11 mouse cellular contexts compared by ENCODE assay signal in genomic region chr3:9605784-9606706, GRCm38 (mm10). TPM values are rescaled to one million over a fixed set of nuclear protein-coding genes. Genes with fewer than 3 reads are reported as not detected.
DNase-seq lines count a peak whose midpoint lies in the region; ATAC-seq and TF ChIP-seq lines count a peak whose summit lies in the region.
"Had no signal": no experiment of that assay in that cellular context is flagged by ENCODE, and none has a peak within 500 bp of the region (broad histone marks: within the 10 kb centered on the region; RNA-seq: fewer than 3 reads in every experiment).

No protein-coding gene starts in this region.

- no peak overlapping the region for H3K4me3 ChIP-seq in stomach, embryonic 16.5 days (replicated peaks; ENCODE audit: low read length)
- no peak overlapping the region for H3K4me3 ChIP-seq in stomach, postnatal 0 days (ENCODE audit: low read depth, low read length)
- no peak overlapping the region for H3K4me3 ChIP-seq in macrophage (ENCODE audit: inconsistent target)
- H3K4me3 ChIP-seq: forebrain, embryonic 10.5 days had no signal

- no peak for TF ChIP-seq CTCF in stomach, postnatal 0 days (IDR thresholded peaks at IDR 0.05; ENCODE audit: low read depth)

- H3K4me2 ChIP-seq in stomach, embryonic 16.5 days (ENCODE audit: low read depth, low read length), result no peak overlapping the region
- no peak overlapping the region for H3K4me2 ChIP-seq in stomach, postnatal 0 days (replicated peaks; ENCODE audit: low read depth)

- WGBS in stomach, embryonic 16.5 days, result 58% methylated on average over 11 of the region's 11 CpGs
- 55% methylated on average over 11 of the region's 11 CpGs for WGBS in stomach, postnatal 0 days
- WGBS in macrophage (ENCODE audit: missing documents), result 68% methylated on average over 10 of the region's 11 CpGs

- peaks cover 38% of the 10 kb centered on the region for H3K4me1 ChIP-seq in stomach, embryonic 16.5 days (ENCODE audit: control insufficient read depth, insufficient read depth, low read length)
- H3K4me1 ChIP-seq in stomach, postnatal 0 days (replicated peaks; ENCODE audit: control insufficient read depth, insufficient read depth), result 0 out of 2 replicates have a peak, but pooled peaks cover 9% of the 10 kb centered on the region

- H3K79me2 ChIP-seq in macrophage (ENCODE audit: inconsistent target), result peaks cover 77% of the 10 kb centered on the region; the same call in 1 of the 2 replicates

- 0 out of 2 replicates have a peak overlapping the region, but pooled peaks have one; percentile 4 for H3K9ac ChIP-seq in stomach, embryonic 16.5 days (ENCODE audit: low read length)
- H3K9ac ChIP-seq in stomach, postnatal 0 days (ENCODE audit: low read length), result no peak overlapping the region

- H3K27ac ChIP-seq in stomach, embryonic 16.5 days (ENCODE audit: low read length), result no peak overlapping the region
- no peak overlapping the region for H3K27ac ChIP-seq in stomach, postnatal 0 days (replicated peaks)
- peak overlapping the region; percentile 4; the same call in 1 of the 2 replicates for H3K27ac ChIP-seq in macrophage
- H3K27ac ChIP-seq: forebrain, embryonic 10.5 days had no signal

- no peaks in the 10 kb centered on the region for H3K27me3 ChIP-seq in stomach, embryonic 16.5 days (ENCODE audit: control insufficient read depth, insufficient read depth, low read length)
- no peaks in the 10 kb centered on the region for H3K27me3 ChIP-seq in stomach, postnatal 0 days (ENCODE audit: control insufficient read depth, insufficient read depth, low read length)

- ATAC-seq in stomach, embryonic 16.5 days (ENCODE audit: insufficient read depth, low FRiP score), result no peak
- no peak for ATAC-seq in stomach, postnatal 0 days (ENCODE audit: low FRiP score, low TSS enrichment)
- ATAC-seq in cerebellum, adult (ENCODE audit: insufficient number of reproducible peaks, low FRiP score, low TSS enrichment), result no peak
- ATAC-seq: intestine, postnatal 0 days had no signal

- H3K9me3 ChIP-seq in stomach, embryonic 16.5 days (replicated peaks; ENCODE audit: control insufficient read depth, low read length), result no peaks in the 10 kb centered on the region
- H3K9me3 ChIP-seq in stomach, postnatal 0 days (ENCODE audit: control insufficient read depth, low read length), result no peaks in the 10 kb centered on the region
- H3K9me3 ChIP-seq: forebrain, embryonic 10.5 days had no signal

- DNase-seq in embryo, embryonic 10.5 days (ENCODE audit: low spot score), result peak; percentile 20
- DNase-seq in embryo, embryonic 10 days (ENCODE audit: low spot score), result no peak
- no peak for DNase-seq in stomach, postnatal 0 days (ENCODE audit: low spot score)
- no peak for DNase-seq in spleen, postnatal 36 days (ENCODE audit: low spot score in 2 of 2)
- no peak for DNase-seq in left cerebral cortex, adult 9 months (ENCODE audit: low spot score in 2 of 2)
- DNase-seq: spleen, adult 18-20 months had no signal

- no peak for TF ChIP-seq EP300 in stomach, postnatal 0 days (optimal IDR thresholded peaks at IDR 0.05)

- H3K36me3 ChIP-seq in stomach, embryonic 16.5 days (ENCODE audit: control insufficient read depth, insufficient read depth, low read length), result no peaks in the 10 kb centered on the region
- no peaks in the 10 kb centered on the region for H3K36me3 ChIP-seq in stomach, postnatal 0 days (ENCODE audit: control insufficient read depth, insufficient read depth, low read length)
- H3K36me3 ChIP-seq in macrophage (ENCODE audit: inconsistent target), result no peaks in the 10 kb centered on the region
- H3K36me3 ChIP-seq: forebrain, embryonic 10.5 days had no signal

RNA-seq across cellular contexts. Expression of gene Zfp704, which starts 3.8 kb away (rescaled TPM):
- polyA plus RNA-seq in stomach, embryonic 16.5 days (2015; fragmentation: Nextera tagmentation; extraction: Ambion mirVana), result 8.5 and 9.5 TPM in 2 replicates
- polyA plus RNA-seq in stomach, postnatal 0 days (2015; fragmentation: Nextera tagmentation; extraction: Ambion mirVana), result 3.4 and 3.9 TPM in 2 replicates
- 10 to 100 TPM in 25 of 26 experiments, 1 to 10 TPM in 1; 9.3 to 91.9 (median 37.5) TPM for total RNA-seq in macrophage (2018; cell fraction: chromatin; rRNA removed)
- 10 to 100 TPM in 13 of 26 experiments, 1 to 10 TPM in 13; 5.5 to 26.0 (median 10.3) TPM for total RNA-seq in macrophage (2018; cell fraction: cytosol; rRNA removed)
- total RNA-seq in macrophage (2018; cell fraction: nucleus; rRNA removed), result 10 to 100 TPM in 25 of 26 experiments, 1 to 10 TPM in 1; 9.2 to 81.8 (median 26.6) TPM
- polyA plus RNA-seq in macrophage (2018), result 5.2 to 12.9 TPM (median 12.6 TPM) in 3 replicates
